Mouse (Mus musculus) heart, embryonic 13.5 days (tissue): ENCODE measurements at regions not wholly inside any gene's neighbourhood (a gene's known extent, or its start where the extent isn't known, plus 50 kb on each side); places are given as distances from the start of the nearest gene placed in this dataset.

ENCODE experiments used
- ATAC-seq: fragments of 200-750 bp; cut with Nextera tagmentation; 2 replicates; pipeline ENCODE4 v1.8.0; 2017; ENCODE audit warnings: moderate TSS enrichment; ENCODE audit not compliant: insufficient number of reproducible peaks, low FRiP score, low TSS enrichment; ENCODE audit errors: extremely low read depth
- H3K27ac ChIP-seq: fragments of 300-500 bp; sonication (generic); replicated peaks from 2 replicates; pipeline ENCODE4 v1.5.1; 2015; ENCODE audit warnings: moderate library complexity, mild to moderate bottlenecking, inconsistent platforms
- H3K27me3 ChIP-seq: fragments of 300-500 bp; sonication (generic); replicated peaks from 2 replicates; pipeline ENCODE4 v1.6.1; 2015; ENCODE audit warnings: mild to moderate bottlenecking, inconsistent platforms
- H3K36me3 ChIP-seq: fragments of 300-500 bp; sonication (generic); 2 replicates; pipeline ENCODE4 v1.6.1; 2015; ENCODE audit warnings: mild to moderate bottlenecking, inconsistent platforms
- H3K4me1 ChIP-seq: fragments of 300-500 bp; sonication (generic); 2 replicates; pipeline ENCODE4 v1.6.1; 2015; ENCODE audit warnings: inconsistent platforms
- H3K4me2 ChIP-seq: fragments of 300-500 bp; sonication (generic); 2 replicates; pipeline ENCODE4 v1.6.1; 2015; ENCODE audit warnings: inconsistent platforms, mild to moderate bottlenecking, moderate library complexity
- H3K4me3 ChIP-seq: fragments of 300-500 bp; sonication (generic); 2 replicates; pipeline ENCODE4 v1.5.1; 2015; ENCODE audit warnings: moderate library complexity, mild to moderate bottlenecking, inconsistent platforms
- H3K9ac ChIP-seq: fragments of 300-500 bp; sonication (generic); 2 replicates; pipeline ENCODE4 v1.6.1; 2015; ENCODE audit warnings: inconsistent platforms, mild to moderate bottlenecking, moderate library complexity
- H3K9me3 ChIP-seq: fragments of 300-500 bp; sonication (generic); 2 replicates; pipeline ENCODE4 v1.6.1; 2016; ENCODE audit warnings: inconsistent platforms
- WGBS: fragments of 180-500 bp; shearing (Covaris S2); methylation state at CpG from one replicate; pipeline ENCODE4 v1.1.7; 2015; ENCODE audit warnings: mixed read lengths; 5-methylcytosine and 5-hydroxymethylcytosine counted together

- Histone ChIP-seq H3K9ac (no peak overlapping the region), H3K36me3 (no peaks in the 10 kb centered on the region), H3K4me3 (no peak overlapping the region), H3K4me1 (no peaks in the 10 kb centered on the region), H3K27ac (no peak overlapping the region), H3K27me3 (no peaks in the 10 kb centered on the region), H3K9me3 (no peaks in the 10 kb centered on the region), H3K4me2 (no peak overlapping the region)
- no peak for ATAC-seq
- 63% methylated on average over 2 of the region's 2 CpGs for WGBS
Measured at GRCm38 (mm10) chr13:107213281-107213680, 191.4 kb upstream of the Kif2a start.

GRCm38 (mm10) chr13:107210676-107211075, 188.8 kb upstream of the Kif2a start:
- Histone ChIP-seq H3K27me3 (no peaks in the 10 kb centered on the region), H3K9me3 (no peaks in the 10 kb centered on the region), H3K27ac (no peak overlapping the region), H3K36me3 (no peaks in the 10 kb centered on the region), H3K4me3 (no peak overlapping the region), H3K9ac (no peak overlapping the region), H3K4me2 (no peak overlapping the region), H3K4me1 (peaks cover 5% of the 10 kb centered on the region; the same call in 1 of the 2 replicates)
- 61% methylated on average over 6 of the region's 6 CpGs for WGBS
- no peak for ATAC-seq

- 57% methylated on average over 20 of the region's 20 CpGs for WGBS
- ATAC-seq = no peak
- peak overlapping the region; percentile 20; the same call in 1 of the 2 replicates for H3K4me3 ChIP-seq
Measured at GRCm38 (mm10) chr13:107207354-107208181, 185.6 kb upstream of the Kif2a start.

GRCm38 (mm10) chr13:107199875-107200274, 177.9 kb upstream of the Kif2a start:
- no peak for ATAC-seq
- H3K4me3 ChIP-seq = no peak overlapping the region
- WGBS = 74% methylated on average over 1 of the region's 1 CpGs
- H3K4me1 ChIP-seq = no peaks in the 10 kb centered on the region
- H3K4me2 ChIP-seq = no peak overlapping the region
- H3K9ac ChIP-seq = no peak overlapping the region
- no peaks in the 10 kb centered on the region for H3K36me3 ChIP-seq
- H3K9me3 ChIP-seq = peaks cover 9% of the 10 kb centered on the region; the same call in 1 of the 2 replicates
- no peak overlapping the region for H3K27ac ChIP-seq
- H3K27me3 ChIP-seq = no peaks in the 10 kb centered on the region

More at GRCm38 (mm10) chr13:107207354-107208181, 185.6 kb upstream of the Kif2a start:
- no peaks in the 10 kb centered on the region for H3K36me3 ChIP-seq
- H3K4me2 ChIP-seq = peak overlapping the region; percentile 52
- H3K4me1 ChIP-seq = peaks cover 5% of the 10 kb centered on the region; the same call in 1 of the 2 replicates
- H3K9ac ChIP-seq = 0 out of 2 replicates have a peak overlapping the region, but pooled peaks have one; percentile 3
- no peak overlapping the region for H3K27ac ChIP-seq
- no peaks in the 10 kb centered on the region for H3K9me3 ChIP-seq
- no peaks in the 10 kb centered on the region for H3K27me3 ChIP-seq

GRCm38 (mm10) chr13:107193426-107193825, 171.5 kb upstream of the Kif2a start:
- Histone ChIP-seq H3K9ac (no peak overlapping the region), H3K36me3 (no peaks in the 10 kb centered on the region), H3K4me2 (no peak overlapping the region), H3K4me1 (no peaks in the 10 kb centered on the region), H3K4me3 (no peak overlapping the region), H3K9me3 (peaks cover 9% of the 10 kb centered on the region), H3K27ac (no peak overlapping the region), H3K27me3 (no peaks in the 10 kb centered on the region)
- 83% methylated on average over 4 of the region's 4 CpGs for WGBS
- no peak for ATAC-seq

- H3K4me1 ChIP-seq = no peaks in the 10 kb centered on the region
- no peak overlapping the region for H3K9ac ChIP-seq
- WGBS = 83% methylated on average over 11 of the region's 11 CpGs
- H3K36me3 ChIP-seq = no peaks in the 10 kb centered on the region
- H3K4me3 ChIP-seq = no peak overlapping the region
- no peak overlapping the region for H3K27ac ChIP-seq
- H3K27me3 ChIP-seq = no peaks in the 10 kb centered on the region
- H3K4me2 ChIP-seq = no peak overlapping the region
- no peak for ATAC-seq
- H3K9me3 ChIP-seq = no peaks in the 10 kb centered on the region; the same call in 1 of the 2 replicates
Measured at GRCm38 (mm10) chr13:107187258-107187878, 165.4 kb upstream of the Kif2a start.

GRCm38 (mm10) chr13:107182544-107182943, 160.6 kb upstream of the Kif2a start:
- Histone ChIP-seq H3K4me3 (no peak overlapping the region), H3K36me3 (no peaks in the 10 kb centered on the region), H3K27me3 (no peaks in the 10 kb centered on the region), H3K9ac (no peak overlapping the region), H3K9me3 (no peaks in the 10 kb centered on the region), H3K27ac (no peak overlapping the region), H3K4me1 (no peaks in the 10 kb centered on the region), H3K4me2 (no peak overlapping the region)
- no peak for ATAC-seq
- 14% methylated on average over 6 of the region's 6 CpGs for WGBS

- Histone ChIP-seq H3K4me2 (no peak overlapping the region), H3K9ac (no peak overlapping the region), H3K4me3 (no peak overlapping the region), H3K36me3 (no peaks in the 10 kb centered on the region), H3K4me1 (no peaks in the 10 kb centered on the region), H3K27ac (no peak overlapping the region), H3K27me3 (no peaks in the 10 kb centered on the region), H3K9me3 (no peaks in the 10 kb centered on the region)
- no peak for ATAC-seq
- WGBS = 70% methylated on average over 5 of the region's 5 CpGs
Measured at GRCm38 (mm10) chr13:107179551-107179950, 157.6 kb upstream of the Kif2a start.

GRCm38 (mm10) chr13:107177595-107177994, 155.7 kb upstream of the Kif2a start:
- no peak for ATAC-seq
- Histone ChIP-seq H3K4me1 (no peaks in the 10 kb centered on the region), H3K27ac (no peak overlapping the region), H3K9me3 (no peaks in the 10 kb centered on the region), H3K9ac (no peak overlapping the region), H3K36me3 (no peaks in the 10 kb centered on the region), H3K4me3 (no peak overlapping the region), H3K27me3 (no peaks in the 10 kb centered on the region), H3K4me2 (no peak overlapping the region)
- WGBS = 85% methylated on average over 7 of the region's 7 CpGs

- no peak overlapping the region for H3K9ac ChIP-seq
- no peaks in the 10 kb centered on the region for H3K36me3 ChIP-seq
- no peak overlapping the region for H3K27ac ChIP-seq
- 67% methylated on average over 4 of the region's 4 CpGs for WGBS
- H3K27me3 ChIP-seq = no peaks in the 10 kb centered on the region
- no peaks in the 10 kb centered on the region for H3K4me1 ChIP-seq
- no peak overlapping the region for H3K4me2 ChIP-seq
- ATAC-seq = no peak
- H3K9me3 ChIP-seq = no peaks in the 10 kb centered on the region
- H3K4me3 ChIP-seq = no peak overlapping the region
Measured at GRCm38 (mm10) chr13:107175891-107176290, 154.0 kb upstream of the Kif2a start.

GRCm38 (mm10) chr13:107168599-107169149, 146.7 kb upstream of the Kif2a start:
- peak overlapping the region; percentile 47 for H3K4me3 ChIP-seq
- no peak for ATAC-seq
- peak overlapping the region; percentile 74 for H3K4me2 ChIP-seq
- H3K9ac ChIP-seq = peak overlapping the region; percentile 79
- 0 out of 2 replicates have a peak, but pooled peaks cover 4% of the 10 kb centered on the region for H3K27me3 ChIP-seq
- H3K4me1 ChIP-seq = peaks cover 16% of the 10 kb centered on the region
- no peak overlapping the region; the same call in 1 of the 2 replicates for H3K27ac ChIP-seq
- no peaks in the 10 kb centered on the region for H3K36me3 ChIP-seq
- H3K9me3 ChIP-seq = no peaks in the 10 kb centered on the region
- WGBS = 22% methylated on average over 15 of the region's 15 CpGs
